Mouse (Mus musculus) megakaryocyte, embryonic 14.5 days (primary cell): ENCODE measurements around the gene Prkca. TPM values are rescaled to one million over a fixed set of nuclear protein-coding genes. Genes with fewer than 3 reads are reported as not detected.
A peak's percentile ranks its signal among the peaks of the same experiment; 100 is the strongest.

Source experiments
- H3K27me3 ChIP-seq: replicated peaks from 2 replicates; pipeline ENCODE3; 2012; ENCODE audit warnings: inconsistent platforms
- H3K36me3 ChIP-seq: replicated peaks from 2 replicates; pipeline ENCODE3; 2012; ENCODE audit warnings: low read length, inconsistent platforms, mixed read lengths
- H3K4me1 ChIP-seq: 2 replicates; pipeline ENCODE4 v1.6.1; 2012; ENCODE audit warnings: inconsistent platforms
- H3K4me3 ChIP-seq: replicated peaks from 2 replicates; pipeline ENCODE3; 2012; ENCODE audit warnings: moderate library complexity, mild to moderate bottlenecking, inconsistent platforms
- H3K9me3 ChIP-seq: 2 replicates; pipeline ENCODE4 v1.6.1; 2012; ENCODE audit warnings: inconsistent platforms
- FLI1 ChIP-seq: IDR thresholded peaks from 2 replicates; pipeline ENCODE4 v1.6.1; 2012; ENCODE audit warnings: low read length, inconsistent platforms, mixed read lengths
- GATA1 ChIP-seq: IDR thresholded peaks from 3 replicates; pipeline ENCODE4 v1.6.1; 2012; ENCODE audit warnings: mixed read lengths, low read length, inconsistent platforms, borderline replicate concordance
- polyA plus RNA-seq: library from polyadenylated mRNA; stranded (reverse); fragments of >175 nt; gene quantifications from 2 replicates; pipeline ENCODE4 v1.2.3, GENCODE M21; 2012; ENCODE audit warnings: low replicate concordance; ENCODE audit not compliant: insufficient read depth

Prkca gene
- polyA plus RNA-seq, 1 experiment, result 36.2 TPM

DNA sequence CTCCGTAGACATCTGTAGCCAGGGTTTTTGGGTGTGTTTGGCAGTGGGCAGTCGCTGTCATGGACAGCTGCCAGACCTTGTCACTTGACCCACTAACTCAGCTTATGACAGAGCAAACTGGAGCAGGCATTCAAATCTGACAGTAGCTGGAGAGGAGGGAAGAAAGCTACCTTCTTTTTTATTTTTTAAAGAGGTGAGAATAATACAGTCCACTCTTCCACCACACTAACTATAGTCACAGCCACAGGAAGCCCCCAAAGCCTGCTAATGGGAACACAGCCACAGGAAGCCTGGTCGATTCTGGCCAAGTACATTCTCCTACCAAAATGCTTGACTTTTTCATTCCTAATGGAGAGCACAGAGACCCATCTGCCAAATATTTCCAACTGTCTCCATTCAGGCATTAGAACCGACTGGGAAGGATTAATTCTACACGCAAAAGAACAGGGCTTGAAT, 84.9 kb downstream of the Prkca start:
- Histone ChIP-seq H3K4me3 (no peak overlapping the region), H3K27me3 (no peaks in the 10 kb centered on the region), H3K4me1 (peaks cover 94% of the 10 kb centered on the region), H3K9me3 (no peaks in the 10 kb centered on the region), H3K36me3 (peaks cover 79% of the 10 kb centered on the region)
- no peak for TF ChIP-seq FLI1
- TF ChIP-seq GATA1, result no peak

DNA sequence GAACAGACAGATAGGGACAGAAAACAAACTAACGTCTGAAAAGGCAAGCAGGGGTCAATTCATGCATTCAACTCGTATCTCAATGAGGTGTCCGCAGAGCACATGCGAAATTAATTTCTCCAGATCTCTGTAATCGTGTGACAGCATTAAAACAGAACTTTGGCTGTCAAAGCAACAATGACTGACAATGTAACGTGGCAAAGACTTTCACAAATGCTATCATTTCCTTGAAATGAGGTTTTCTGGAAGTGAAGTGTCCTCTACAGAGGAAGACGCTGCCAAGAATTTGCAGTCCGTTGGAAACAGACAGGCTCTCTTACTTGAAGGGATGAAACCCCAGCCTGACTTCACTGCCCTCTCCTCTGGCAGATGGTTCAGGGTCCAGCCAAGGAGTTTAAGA, 85.8 kb downstream of the Prkca start:
- Histone ChIP-seq H3K4me3 (no peak overlapping the region), H3K4me1 (peaks cover 94% of the 10 kb centered on the region), H3K36me3 (peaks cover 80% of the 10 kb centered on the region), H3K27me3 (no peaks in the 10 kb centered on the region), H3K9me3 (no peaks in the 10 kb centered on the region)
- TF ChIP-seq GATA1 (no peak), FLI1 (no peak)

DNA sequence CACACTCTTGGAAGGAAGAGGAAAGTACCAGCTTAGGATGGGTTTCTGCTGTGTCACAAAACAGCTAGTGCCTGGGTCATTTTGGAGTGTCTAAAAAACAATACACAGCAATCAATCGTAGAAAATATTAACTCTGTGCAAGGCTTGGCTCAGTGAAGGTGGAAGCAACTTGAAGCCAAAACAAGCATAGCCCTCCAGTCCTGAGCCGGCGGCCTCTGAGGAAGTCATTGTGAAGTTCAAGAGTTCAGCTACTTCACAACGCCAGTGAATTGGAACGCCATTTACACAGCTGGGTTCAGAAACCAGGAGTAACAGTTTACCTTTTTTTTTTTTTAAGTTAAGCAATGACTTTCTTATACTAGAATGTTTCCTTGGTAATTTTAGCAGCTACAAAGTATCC, 89.0 kb downstream of the Prkca start:
- no peaks in the 10 kb centered on the region for H3K9me3 ChIP-seq
- TF ChIP-seq FLI1 (no peak), GATA1 (no peak)
- H3K4me1 ChIP-seq, result peaks cover 98% of the 10 kb centered on the region
- no peak overlapping the region for H3K4me3 ChIP-seq
- peaks cover 87% of the 10 kb centered on the region for H3K36me3 ChIP-seq
- no peaks in the 10 kb centered on the region for H3K27me3 ChIP-seq

DNA sequence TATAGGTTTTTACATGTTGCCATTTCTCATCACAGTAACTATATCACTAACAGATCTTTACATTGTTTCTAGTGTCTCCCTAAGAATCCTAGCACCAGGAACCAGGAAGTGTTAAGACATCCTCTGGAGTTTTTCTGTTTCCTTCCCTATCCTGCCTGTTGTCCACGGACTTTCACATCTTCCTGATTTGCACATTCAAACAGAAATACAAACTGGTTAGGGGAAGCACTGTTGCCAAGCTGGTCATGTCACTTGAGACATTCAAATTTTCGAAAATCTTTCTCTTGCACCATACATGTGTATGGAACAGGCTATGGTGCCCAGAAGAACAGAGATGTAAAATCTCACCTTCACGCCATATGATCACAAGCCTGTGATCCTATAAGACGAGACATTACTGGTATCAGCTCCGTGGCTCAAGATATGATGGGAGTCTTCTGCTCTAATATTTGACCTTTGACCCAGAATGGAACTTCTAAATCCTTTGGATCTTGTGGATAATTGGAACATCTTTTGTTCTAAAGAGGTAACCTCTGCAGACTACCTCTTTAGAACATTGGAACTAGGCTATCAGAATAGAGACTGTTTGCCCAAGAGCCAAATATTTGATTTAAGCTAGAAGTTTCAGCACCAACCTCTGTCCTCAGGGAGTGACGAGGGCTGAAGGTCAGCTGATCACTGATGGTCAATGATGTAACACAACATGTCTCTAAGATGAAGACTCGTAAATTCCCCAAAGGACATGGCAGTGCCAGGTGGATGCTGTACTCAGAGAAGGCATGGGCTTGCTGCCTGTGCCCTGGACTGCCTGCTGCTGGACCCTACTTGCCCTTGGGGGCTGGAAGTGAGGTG, 91.6 kb downstream of the Prkca start:
- peaks cover 98% of the 10 kb centered on the region for H3K4me1 ChIP-seq
- H3K36me3 ChIP-seq, result peaks cover 67% of the 10 kb centered on the region
- TF ChIP-seq GATA1, result no peak
- no peak for TF ChIP-seq FLI1
- no peaks in the 10 kb centered on the region for H3K9me3 ChIP-seq
- H3K27me3 ChIP-seq, result no peaks in the 10 kb centered on the region
- H3K4me3 ChIP-seq, result peak overlapping the region; percentile 4

DNA sequence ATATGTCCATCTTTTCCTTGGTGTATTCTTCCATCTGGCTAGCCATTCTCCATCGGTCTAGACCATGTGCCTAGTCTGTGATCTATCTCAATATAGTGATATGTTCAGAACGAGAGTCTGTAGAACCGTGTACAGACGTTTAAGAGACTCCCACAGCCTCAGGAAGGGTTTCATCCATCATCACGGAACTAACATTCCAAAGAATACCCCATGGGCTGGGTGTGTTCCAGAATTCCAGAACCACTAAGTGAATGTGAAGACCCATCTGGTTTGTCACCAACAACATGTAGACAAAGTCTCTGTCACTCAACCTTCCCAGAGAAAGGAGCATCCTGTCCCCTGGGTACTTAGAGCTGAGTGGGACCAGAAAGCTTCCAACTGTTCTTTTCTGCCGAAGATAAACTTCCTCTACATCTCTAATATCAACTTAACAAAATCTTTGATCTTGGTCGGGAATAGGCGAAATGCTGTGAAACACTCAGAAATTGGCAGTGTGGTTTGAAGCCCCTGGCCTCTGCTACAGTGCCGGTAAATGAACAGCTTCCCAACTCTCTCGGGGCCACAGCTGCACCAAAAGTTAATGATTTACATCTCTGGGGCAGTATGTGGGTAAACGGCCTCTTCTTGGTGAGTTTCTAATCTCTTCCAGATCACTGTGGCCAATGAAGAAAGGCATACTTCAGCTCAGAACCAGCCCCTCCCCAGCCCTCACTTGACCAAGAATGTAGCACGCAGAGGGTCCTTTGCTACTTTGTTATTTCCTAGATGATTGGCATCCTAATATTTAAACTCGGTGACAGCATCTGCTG, 92.7 kb downstream of the Prkca start:
- no peaks in the 10 kb centered on the region for H3K27me3 ChIP-seq
- H3K9me3 ChIP-seq, result no peaks in the 10 kb centered on the region
- peaks cover 100% of the 10 kb centered on the region for H3K4me1 ChIP-seq
- H3K36me3 ChIP-seq, result peaks cover 60% of the 10 kb centered on the region
- no peak for TF ChIP-seq FLI1
- no peak for TF ChIP-seq GATA1
- peak overlapping the region; percentile 23 for H3K4me3 ChIP-seq

DNA sequence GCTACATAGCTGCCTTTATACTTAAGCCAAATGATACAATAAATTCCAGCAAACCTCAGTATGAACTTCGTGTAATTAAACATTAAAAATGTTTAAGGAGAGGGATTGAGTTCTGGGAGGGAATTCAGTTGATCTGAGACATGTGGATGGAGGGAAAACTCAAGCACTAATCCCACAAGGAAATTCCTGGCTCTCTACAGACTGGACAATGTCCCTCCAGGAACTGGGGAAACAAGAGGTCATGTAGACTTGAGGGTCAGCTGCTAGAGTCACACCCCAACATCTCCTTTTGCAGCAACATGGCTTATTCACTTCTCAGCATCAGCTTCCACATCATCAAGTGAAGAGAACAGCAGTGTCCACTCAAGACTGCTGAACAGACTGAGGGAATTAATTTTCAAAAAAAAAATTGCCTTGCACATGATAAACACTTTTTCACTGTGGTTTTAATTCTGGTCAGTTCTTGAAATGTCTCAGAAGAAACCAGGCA, 93.5 kb downstream of the Prkca start:
- peaks cover 58% of the 10 kb centered on the region for H3K36me3 ChIP-seq
- H3K9me3 ChIP-seq, result no peaks in the 10 kb centered on the region
- H3K27me3 ChIP-seq, result no peaks in the 10 kb centered on the region
- TF ChIP-seq GATA1 (no peak), FLI1 (no peak)
- H3K4me3 ChIP-seq, result peak overlapping the region; percentile 38
- H3K4me1 ChIP-seq, result peaks cover 100% of the 10 kb centered on the region

DNA sequence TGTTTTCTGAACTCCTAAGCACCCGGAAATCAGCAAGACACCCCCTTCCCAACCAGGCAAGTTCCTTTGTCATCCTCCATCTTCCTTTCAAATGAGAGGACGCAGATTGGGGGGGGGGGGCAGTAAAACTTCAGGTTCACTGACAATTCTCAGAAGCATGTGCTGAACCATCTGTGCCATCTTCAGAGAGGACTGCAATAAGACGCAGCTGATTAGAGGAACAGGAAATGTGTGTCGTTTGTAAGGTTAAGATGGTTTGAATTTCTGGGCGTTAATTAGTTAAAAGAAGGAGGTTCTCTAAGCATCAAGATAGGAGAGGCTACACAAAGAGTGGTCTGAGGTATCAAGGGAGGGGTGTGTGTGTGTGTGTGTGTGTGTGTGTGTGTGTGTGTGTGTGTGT, 94.2 kb downstream of the Prkca start:
- TF ChIP-seq GATA1, result no peak
- TF ChIP-seq FLI1, result no peak
- peaks cover 100% of the 10 kb centered on the region for H3K4me1 ChIP-seq

DNA sequence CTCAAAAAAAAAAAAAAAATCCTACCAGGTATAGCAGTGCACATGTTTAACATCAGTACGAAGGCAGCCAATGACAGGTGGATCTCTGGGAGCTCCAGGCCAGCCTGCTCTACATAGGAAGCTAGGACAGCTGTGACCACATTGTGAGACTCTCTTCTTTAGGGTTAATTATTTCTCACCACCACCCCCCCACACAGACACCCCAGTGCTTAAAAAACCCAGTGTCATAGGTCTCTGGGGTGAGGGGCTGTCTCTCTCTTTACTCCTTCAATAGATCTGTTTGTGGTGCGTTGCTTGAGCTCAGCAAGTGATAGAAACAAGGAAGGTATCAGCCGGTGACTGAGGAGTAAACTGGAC, 94.7 kb downstream of the Prkca start:
- Histone ChIP-seq H3K27me3 (no peaks in the 10 kb centered on the region), H3K9me3 (no peaks in the 10 kb centered on the region), H3K36me3 (peaks cover 57% of the 10 kb centered on the region), H3K4me1 (peaks cover 100% of the 10 kb centered on the region), H3K4me3 (peak overlapping the region; percentile 80)
- TF ChIP-seq GATA1 (no peak), FLI1 (no peak)

More for the DNA sequence above, 94.2 kb downstream of the Prkca start:
- H3K4me3 ChIP-seq, result peak overlapping the region; percentile 53
- no peaks in the 10 kb centered on the region for H3K27me3 ChIP-seq
- peaks cover 58% of the 10 kb centered on the region for H3K36me3 ChIP-seq
- H3K9me3 ChIP-seq, result no peaks in the 10 kb centered on the region

DNA sequence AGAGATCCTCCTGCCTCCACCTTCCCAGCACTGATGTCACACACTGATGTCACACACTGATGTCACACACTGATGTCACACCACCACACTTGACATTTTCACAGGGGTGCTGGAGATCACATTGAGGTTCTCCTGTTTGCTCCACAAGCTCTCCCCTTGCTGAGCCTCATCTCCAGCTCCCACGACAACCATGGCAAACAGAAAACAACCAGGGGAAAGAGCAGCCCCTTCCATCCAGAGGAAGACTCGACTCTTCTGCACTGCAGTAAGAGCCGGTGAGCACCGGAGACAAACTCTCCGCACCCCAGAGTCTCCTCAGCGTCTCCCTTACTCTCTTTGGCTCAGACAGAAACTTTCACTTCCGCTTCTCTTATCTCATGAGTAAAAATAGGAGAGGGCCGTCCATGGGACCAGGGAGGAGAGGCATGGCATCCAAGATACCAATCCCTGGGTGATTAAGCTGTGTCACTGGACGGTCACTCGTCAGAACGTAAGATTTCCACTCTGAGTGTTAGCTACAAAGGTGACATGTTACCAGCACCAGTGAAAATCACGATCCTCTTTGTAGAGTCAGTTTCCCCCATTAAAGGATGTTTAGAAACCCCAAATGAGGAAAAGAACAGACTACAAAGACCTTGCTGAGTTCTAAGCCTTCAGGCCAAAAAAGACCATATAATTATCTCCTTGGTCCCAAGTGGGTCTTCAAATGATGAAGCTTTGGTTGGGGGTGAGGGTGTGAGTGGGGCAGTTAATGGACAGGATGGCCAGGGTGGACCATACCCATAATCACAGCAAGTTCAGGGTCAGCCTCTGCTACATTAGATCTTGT, 95.3 kb downstream of the Prkca start:
- peak overlapping the region; percentile 89 for H3K4me3 ChIP-seq
- H3K36me3 ChIP-seq, result peaks cover 57% of the 10 kb centered on the region
- no peaks in the 10 kb centered on the region for H3K9me3 ChIP-seq
- TF ChIP-seq GATA1 (0 out of 3 replicates have a peak, but pooled peaks have one; percentile 11), FLI1 (no peak)
- H3K4me1 ChIP-seq, result peaks cover 100% of the 10 kb centered on the region
- H3K27me3 ChIP-seq, result no peaks in the 10 kb centered on the region
